Mouse (Mus musculus) liver, embryonic 11.5 days (tissue): Measurements from ENCODE around the gene Kcnj5. TPM values are rescaled to one million over a fixed set of nuclear protein-coding genes. Genes with fewer than 3 reads are reported as not detected.

ENCODE experiments used
- ATAC-seq: fragments of 200-750 bp; cut with Nextera tagmentation; replicated peaks from 2 replicates; pipeline ENCODE4 v1.8.0; 2017; ENCODE audit warnings: moderate number of reproducible peaks, mild to moderate bottlenecking, moderate TSS enrichment, moderate library complexity; ENCODE audit not compliant: low FRiP score
- DNase-seq: peaks from one replicate; pipeline ENCODE4 v3.0.0-alpha.2; 2017; ENCODE audit warnings: low spot score
- H3K27ac ChIP-seq: fragments of 300-500 bp; sonication (generic); 2 replicates; pipeline ENCODE4 v1.5.1; 2014; ENCODE audit warnings: mild to moderate bottlenecking, low read depth, low read length, control low read depth
- H3K27me3 ChIP-seq: fragments of 300-500 bp; sonication (generic); replicated peaks from 2 replicates; pipeline ENCODE4 v1.6.1; 2014; ENCODE audit warnings: low read length, mixed read lengths; ENCODE audit not compliant: control insufficient read depth, insufficient read depth
- H3K36me3 ChIP-seq: fragments of 300-500 bp; sonication (generic); 2 replicates; pipeline ENCODE4 v1.6.1; 2014; ENCODE audit warnings: mild to moderate bottlenecking, low read length, moderate library complexity, mixed read lengths; ENCODE audit not compliant: control insufficient read depth, insufficient read depth
- H3K4me1 ChIP-seq: fragments of 300-500 bp; sonication (generic); replicated peaks from 2 replicates; pipeline ENCODE4 v1.6.1; 2014; ENCODE audit warnings: low read length, mixed read lengths; ENCODE audit not compliant: control insufficient read depth, insufficient read depth
- H3K4me2 ChIP-seq: fragments of 300-500 bp; sonication (generic); 2 replicates; pipeline ENCODE4 v1.6.1; 2014; ENCODE audit warnings: mild to moderate bottlenecking, control low read depth, moderate library complexity
- H3K4me3 ChIP-seq: fragments of 300-500 bp; sonication (generic); 2 replicates; pipeline ENCODE4 v1.5.1; 2014; ENCODE audit warnings: low read depth, low read length, control low read depth
- H3K9ac ChIP-seq: fragments of 300-500 bp; sonication (generic); 2 replicates; pipeline ENCODE4 v1.6.1; 2014; ENCODE audit warnings: low read depth, low read length, control low read depth
- H3K9me3 ChIP-seq: fragments of 300-500 bp; sonication (generic); 2 replicates; pipeline ENCODE4 v1.6.1; 2016; ENCODE audit warnings: low read length, inconsistent platforms, mixed read lengths; ENCODE audit not compliant: control insufficient read depth
- WGBS: fragments of 180-500 bp; shearing (Covaris S2); extraction: QIAGEN DNeasy Blood & Tissue Kit; methylation state at CpG from one replicate; pipeline ENCODE4 v1.1.7; 2014; 5-methylcytosine and 5-hydroxymethylcytosine counted together
- polyA plus RNA-seq: library from polyadenylated mRNA; unstranded; fragments of >200 nt; fragmentation: Nextera tagmentation; extraction: Ambion mirVana; gene quantifications from 2 replicates; pipeline ENCODE4 v1.2.1, GENCODE M21; 2014

Kcnj5 gene
- polyA plus RNA-seq, 1 experiment from 2014 or later, result 3.7 TPM

DNA sequence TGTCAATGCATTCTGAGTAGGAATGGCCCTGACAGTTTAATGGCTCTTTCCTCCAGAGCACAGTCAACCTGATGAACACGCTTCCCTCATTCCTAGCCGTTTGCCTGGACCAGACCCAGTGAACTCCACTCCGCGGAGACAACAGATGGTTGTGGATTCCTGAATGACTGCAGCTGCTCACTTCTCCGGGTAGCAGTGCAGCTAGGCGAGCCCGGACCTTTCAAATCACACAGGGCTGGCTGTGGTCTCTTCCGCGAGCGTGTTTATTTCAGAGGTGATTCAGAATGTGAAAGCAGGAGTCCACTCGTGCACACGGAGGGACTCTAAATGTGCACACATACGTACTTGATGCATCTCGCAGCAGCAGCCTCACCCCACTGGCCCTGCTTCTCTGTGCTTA is 32.4 kb downstream of the Kcnj5 start:
- Histone ChIP-seq H3K9me3 (no peaks in the 10 kb centered on the region), H3K4me2 (no peak overlapping the region), H3K9ac (no peak overlapping the region), H3K4me3 (no peak overlapping the region), H3K4me1 (no peaks in the 10 kb centered on the region; the same call in 1 of the 2 replicates), H3K36me3 (no peaks in the 10 kb centered on the region), H3K27ac (no peak overlapping the region), H3K27me3 (no peaks in the 10 kb centered on the region)
- ATAC-seq, result no peak
- WGBS, result 72% methylated on average over 14 of the region's 14 CpGs
- DNase-seq, result no peak

DNA sequence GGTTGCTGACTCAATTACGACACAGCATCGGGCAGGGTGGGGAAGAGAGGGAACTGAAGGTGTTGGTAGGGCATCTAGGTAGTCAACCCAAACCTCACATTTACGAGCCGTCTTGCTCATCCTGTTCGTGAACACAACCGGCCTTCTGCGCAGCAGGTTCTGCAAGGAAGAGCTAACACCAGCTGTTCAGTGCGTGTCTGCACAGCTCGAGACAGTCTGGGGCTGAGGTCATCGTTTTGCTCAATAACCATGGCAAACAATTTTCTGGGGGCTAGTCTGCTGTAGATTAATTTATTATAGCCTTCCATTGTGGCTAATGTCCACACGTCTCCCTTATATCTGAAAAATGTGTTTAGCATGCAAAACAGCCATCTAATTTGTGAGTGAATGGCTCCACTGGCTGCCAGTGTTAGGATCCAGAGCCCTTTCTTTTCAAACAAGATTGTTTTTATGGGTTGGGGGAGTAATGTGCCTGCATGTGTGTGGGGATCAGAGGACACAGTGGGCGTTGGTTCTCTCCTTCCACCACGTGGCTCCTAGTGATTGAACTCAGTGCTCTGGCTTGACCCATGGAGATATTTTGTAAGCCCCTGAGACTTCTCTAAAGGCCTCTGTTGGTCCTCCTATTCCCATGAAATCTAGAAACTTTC is 41.5 kb downstream of the Kcnj5 start:
- no peak overlapping the region for H3K9ac ChIP-seq
- H3K36me3 ChIP-seq, result no peaks in the 10 kb centered on the region
- 77% methylated on average over 13 of the region's 13 CpGs for WGBS
- no peak overlapping the region for H3K27ac ChIP-seq
- ATAC-seq (no peak), DNase-seq (no peak)
- H3K4me1 ChIP-seq, result no peaks in the 10 kb centered on the region; the same call in none of the 2 replicates
- H3K4me2 ChIP-seq, result no peak overlapping the region
- H3K4me3 ChIP-seq, result no peak overlapping the region
- H3K9me3 ChIP-seq, result no peaks in the 10 kb centered on the region
- no peaks in the 10 kb centered on the region for H3K27me3 ChIP-seq

DNA sequence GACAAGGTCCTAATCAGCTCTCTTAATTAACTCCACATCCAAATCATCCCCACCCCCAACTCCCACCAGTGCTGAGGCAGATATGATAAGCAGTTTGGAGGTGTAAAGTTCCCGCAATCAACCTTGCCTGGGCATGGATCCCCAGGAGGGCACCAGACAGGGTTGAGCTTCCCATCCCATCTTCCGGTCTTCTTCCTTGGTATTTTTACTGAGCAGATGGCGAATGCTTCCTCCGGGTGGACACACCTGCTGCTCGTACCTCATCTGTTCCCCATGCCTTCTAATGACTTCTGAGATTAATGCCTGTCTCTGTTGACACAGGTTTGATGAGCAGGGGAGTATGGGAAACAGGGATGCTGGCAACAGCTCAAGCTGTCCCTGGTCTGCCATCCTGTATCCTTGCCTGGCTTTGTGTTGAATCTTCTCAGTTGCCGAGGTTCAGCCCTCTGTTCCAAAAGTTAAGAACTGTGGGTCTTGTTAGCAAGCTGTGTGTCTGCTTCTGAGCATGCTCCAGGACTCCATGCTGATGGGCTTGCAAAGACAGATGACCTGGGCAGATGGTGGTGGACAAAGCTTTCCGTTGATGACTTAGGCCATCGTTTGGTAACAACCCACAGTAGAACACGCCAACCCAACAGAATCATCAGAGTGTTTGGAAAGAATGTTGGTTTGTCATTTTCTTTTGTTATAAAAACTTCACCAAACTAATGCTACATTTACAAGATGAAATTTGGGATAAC is 48.9 kb downstream of the Kcnj5 start:
- Histone ChIP-seq H3K4me3 (no peak overlapping the region), H3K36me3 (no peaks in the 10 kb centered on the region), H3K27me3 (no peaks in the 10 kb centered on the region), H3K4me1 (peaks cover 8% of the 10 kb centered on the region), H3K9ac (no peak overlapping the region), H3K4me2 (no peak overlapping the region), H3K9me3 (no peaks in the 10 kb centered on the region), H3K27ac (no peak overlapping the region)
- DNase-seq (no peak), ATAC-seq (no peak)
- WGBS, result 82% methylated on average over 9 of the region's 9 CpGs

DNA sequence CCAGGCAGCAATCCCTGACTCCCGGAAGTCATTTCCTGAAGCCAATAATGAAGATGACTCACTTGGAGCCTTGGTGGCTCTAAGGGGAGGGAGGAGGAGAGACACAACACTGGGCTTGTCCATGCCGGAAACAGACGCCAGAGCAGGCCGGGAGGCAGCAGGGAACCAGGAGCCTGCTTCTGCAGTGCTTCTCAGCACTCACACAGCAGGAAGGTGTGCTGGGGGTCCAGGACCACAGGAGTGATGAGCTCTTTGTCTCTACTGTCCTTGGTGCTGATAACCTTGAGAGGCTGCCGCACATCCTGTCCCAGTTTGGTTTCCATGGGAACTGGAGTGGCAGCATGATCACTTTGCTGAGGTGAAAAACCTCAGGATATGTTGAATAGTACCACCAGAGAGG is 51.5 kb downstream of the Kcnj5 start:
- ATAC-seq, result peak; percentile 26; the same call in 1 of the 2 replicates
- no peaks in the 10 kb centered on the region for H3K27me3 ChIP-seq
- 24% methylated on average over 5 of the region's 5 CpGs for WGBS
- H3K4me2 ChIP-seq, result no peak overlapping the region
- no peaks in the 10 kb centered on the region for H3K9me3 ChIP-seq
- no peak overlapping the region for H3K4me3 ChIP-seq
- peaks cover 8% of the 10 kb centered on the region; the same call in 1 of the 2 replicates for H3K4me1 ChIP-seq
- no peaks in the 10 kb centered on the region for H3K36me3 ChIP-seq
- H3K9ac ChIP-seq, result no peak overlapping the region
- no peak for DNase-seq
- H3K27ac ChIP-seq, result no peak overlapping the region

- H3K4me1 ChIP-seq, result peaks cover 8% of the 10 kb centered on the region; the same call in 1 of the 2 replicates
- H3K9me3 ChIP-seq, result no peaks in the 10 kb centered on the region
- ATAC-seq (peak; percentile 51; the same call in 1 of the 2 replicates), DNase-seq (no peak)
- H3K4me2 ChIP-seq, result no peak overlapping the region; the same call in 1 of the 2 replicates
- no peaks in the 10 kb centered on the region for H3K36me3 ChIP-seq
- no peak overlapping the region for H3K9ac ChIP-seq
- no peak overlapping the region for H3K4me3 ChIP-seq
- 39% methylated on average over 7 of the region's 7 CpGs for WGBS
- H3K27ac ChIP-seq, result no peak overlapping the region; the same call in 1 of the 2 replicates
- no peaks in the 10 kb centered on the region for H3K27me3 ChIP-seq
These were observed 52.5 kb downstream of the Kcnj5 start for GRCm38 (mm10) chr9:32291618-32292017.

DNA sequence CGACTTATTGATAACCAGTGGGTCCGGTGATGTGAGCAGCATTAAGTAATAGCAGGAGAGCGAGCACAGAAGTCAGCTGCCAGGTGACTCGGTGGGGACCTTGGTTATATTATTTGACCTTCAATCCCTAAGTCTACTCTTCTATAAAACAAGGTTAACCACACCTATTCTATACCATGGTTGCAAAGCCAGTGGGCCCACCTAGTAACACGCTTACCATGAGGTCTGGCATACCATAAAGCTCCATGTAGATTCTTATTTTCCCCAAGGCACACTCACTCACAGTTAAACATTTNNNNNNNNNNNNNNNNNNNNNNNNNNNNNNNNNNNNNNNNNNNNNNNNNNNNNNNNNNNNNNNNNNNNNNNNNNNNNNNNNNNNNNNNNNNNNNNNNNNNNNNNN is 60.6 kb downstream of the Kcnj5 start:
- ATAC-seq (no peak), DNase-seq (no peak)
- no peak overlapping the region for H3K4me3 ChIP-seq
- 87% methylated on average over 5 of the region's 5 CpGs for WGBS
- H3K9me3 ChIP-seq, result no peaks in the 10 kb centered on the region
- H3K4me2 ChIP-seq, result no peak overlapping the region
- H3K27me3 ChIP-seq, result no peaks in the 10 kb centered on the region
- H3K36me3 ChIP-seq, result no peaks in the 10 kb centered on the region
- H3K27ac ChIP-seq, result no peak overlapping the region
- H3K4me1 ChIP-seq, result peaks cover 16% of the 10 kb centered on the region
- H3K9ac ChIP-seq, result no peak overlapping the region

DNA sequence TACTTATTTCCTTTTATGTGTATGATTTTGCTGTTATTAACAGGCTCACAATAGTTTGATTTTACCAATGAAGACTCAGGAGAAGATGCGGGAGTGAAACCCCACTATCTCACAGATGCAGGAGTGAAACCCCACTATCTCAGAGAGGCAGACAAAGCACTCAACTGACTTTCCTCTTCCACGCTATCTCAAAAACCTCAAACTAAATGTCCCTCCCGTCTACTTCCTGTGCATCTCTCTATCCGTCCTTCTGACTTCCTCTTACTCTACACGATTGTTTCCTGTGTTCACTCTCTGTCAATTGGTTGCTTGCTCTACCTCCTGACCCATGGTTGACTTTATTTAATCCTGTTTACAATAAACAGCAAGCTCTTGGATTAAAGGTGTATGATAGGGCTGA is 63.7 kb downstream of the Kcnj5 start:
- peaks cover 16% of the 10 kb centered on the region for H3K4me1 ChIP-seq
- H3K4me2 ChIP-seq, result peak overlapping the region; percentile 21; the same call in 1 of the 2 replicates
- no peak overlapping the region for H3K27ac ChIP-seq
- no peaks in the 10 kb centered on the region for H3K9me3 ChIP-seq
- H3K27me3 ChIP-seq, result no peaks in the 10 kb centered on the region
- no peak for DNase-seq
- H3K9ac ChIP-seq, result no peak overlapping the region
- WGBS, result 35% methylated on average over 5 of the region's 5 CpGs
- ATAC-seq, result peak; percentile 85
- H3K36me3 ChIP-seq, result no peaks in the 10 kb centered on the region
- no peak overlapping the region for H3K4me3 ChIP-seq

GRCm38 (mm10) chr9:32279789-32280188 is 64.4 kb downstream of the Kcnj5 start:
- Histone ChIP-seq H3K9me3 (no peaks in the 10 kb centered on the region), H3K27ac (no peak overlapping the region), H3K36me3 (no peaks in the 10 kb centered on the region), H3K27me3 (no peaks in the 10 kb centered on the region), H3K4me3 (no peak overlapping the region), H3K9ac (no peak overlapping the region), H3K4me2 (no peak overlapping the region), H3K4me1 (peaks cover 16% of the 10 kb centered on the region)
- ATAC-seq (peak; percentile 33; the same call in 1 of the 2 replicates), DNase-seq (no peak)
- WGBS, result 47% methylated on average over 3 of the region's 3 CpGs

- H3K36me3 ChIP-seq, result no peaks in the 10 kb centered on the region
- H3K4me2 ChIP-seq, result no peak overlapping the region
- no peaks in the 10 kb centered on the region for H3K9me3 ChIP-seq
- no peak overlapping the region for H3K4me3 ChIP-seq
- no peaks in the 10 kb centered on the region for H3K27me3 ChIP-seq
- whole genome bisulfite sequencing, result 87% methylated on average over 5 of the region's 5 CpGs
- DNase-seq, result no peak
- no peak overlapping the region for H3K9ac ChIP-seq
- H3K27ac ChIP-seq, result no peak overlapping the region
- H3K4me1 ChIP-seq, result peaks cover 16% of the 10 kb centered on the region
- ATAC-seq, result no peak
These were observed 66.1 kb downstream of the Kcnj5 start for GRCm38 (mm10) chr9:32278052-32278451.
